Mouse (Mus musculus): Measurements from ENCODE around the gene Tmem247. TPM values are rescaled to one million over a fixed set of nuclear protein-coding genes. Genes with fewer than 3 reads are reported as not detected.
A peak's percentile ranks its signal among the peaks of the same experiment; 100 is the strongest.

Gene Tmem247
- polyA plus RNA-seq, 1 experiment from 2014 or later: not detected

GRCm38 (mm10) chr17:86899821-86900220 lies 17.3 kb upstream of the Tmem247 start:
- H3K36me3 ChIP-seq (ENCODE audit: control insufficient read depth, insufficient read depth, low read length): no peaks in the 10 kb centered on the region
- no peaks in the 10 kb centered on the region for H3K9me3 ChIP-seq (replicated peaks; ENCODE audit: control insufficient read depth, low read length, poor library complexity, severe bottlenecking)
- no peak overlapping the region for H3K9ac ChIP-seq (ENCODE audit: low read depth, low read length)
- H3K4me2 ChIP-seq (ENCODE audit: low read length): no peak overlapping the region
- WGBS: 84% methylated on average over 5 of the region's 5 CpGs
- no peak overlapping the region for H3K4me3 ChIP-seq (ENCODE audit: low read depth, low read length)
- no peaks in the 10 kb centered on the region for H3K27me3 ChIP-seq (ENCODE audit: control insufficient read depth, insufficient read depth, low read depth, low read length)
- H3K4me1 ChIP-seq (ENCODE audit: control insufficient read depth, insufficient read depth, low read length): peaks cover 5% of the 10 kb centered on the region; the same call in 1 of the 2 replicates
- ATAC-seq: no peak
- no peak overlapping the region for H3K27ac ChIP-seq (ENCODE audit: low read length)

DNA sequence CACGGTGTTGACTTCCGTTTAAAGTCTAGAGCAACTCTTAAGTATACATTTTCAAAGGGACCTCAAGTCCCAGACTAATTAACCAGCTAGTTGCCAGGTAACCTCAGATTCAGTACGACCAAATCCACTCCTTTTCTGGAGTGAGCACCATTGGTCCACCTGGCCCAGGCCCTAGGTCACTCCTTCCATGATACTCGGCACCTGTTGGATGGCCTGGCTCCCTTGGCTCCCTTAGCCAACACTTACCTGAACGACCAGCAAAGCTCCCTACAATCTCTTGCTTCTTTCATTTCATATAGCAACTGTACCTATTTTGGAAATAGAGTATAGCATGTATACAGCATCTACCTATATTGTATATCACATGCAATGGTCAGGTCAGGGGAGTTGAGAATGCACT lies 16.6 kb upstream of the Tmem247 start:
- Histone ChIP-seq H3K27ac (ENCODE audit: low read length) (no peak overlapping the region), H3K36me3 (ENCODE audit: control insufficient read depth, insufficient read depth, low read length) (no peaks in the 10 kb centered on the region), H3K4me2 (ENCODE audit: low read length) (no peak overlapping the region), H3K9me3 (replicated peaks; ENCODE audit: control insufficient read depth, low read length, poor library complexity, severe bottlenecking) (no peaks in the 10 kb centered on the region), H3K4me3 (ENCODE audit: low read depth, low read length) (no peak overlapping the region), H3K27me3 (ENCODE audit: control insufficient read depth, insufficient read depth, low read depth, low read length) (no peaks in the 10 kb centered on the region), H3K9ac (ENCODE audit: low read depth, low read length) (no peak overlapping the region), H3K4me1 (ENCODE audit: control insufficient read depth, insufficient read depth, low read length) (peaks cover 9% of the 10 kb centered on the region)
- 79% methylated on average over 5 of the region's 5 CpGs for WGBS
- no peak for ATAC-seq

- H3K27me3 ChIP-seq (ENCODE audit: control insufficient read depth, insufficient read depth, low read depth, low read length): no peaks in the 10 kb centered on the region
- no peak overlapping the region for H3K27ac ChIP-seq (ENCODE audit: low read length)
- peaks cover 11% of the 10 kb centered on the region for H3K4me1 ChIP-seq (ENCODE audit: control insufficient read depth, insufficient read depth, low read length)
- no peak overlapping the region for H3K9ac ChIP-seq (ENCODE audit: low read depth, low read length)
- no peak for ATAC-seq
- H3K4me3 ChIP-seq (ENCODE audit: low read depth, low read length): no peak overlapping the region
- H3K4me2 ChIP-seq (ENCODE audit: low read length): no peak overlapping the region
- no peaks in the 10 kb centered on the region for H3K36me3 ChIP-seq (ENCODE audit: control insufficient read depth, insufficient read depth, low read length)
- 94% methylated on average over 14 of the region's 14 CpGs for WGBS
- no peaks in the 10 kb centered on the region for H3K9me3 ChIP-seq (replicated peaks; ENCODE audit: control insufficient read depth, low read length, poor library complexity, severe bottlenecking)
Measured at GRCm38 (mm10) chr17:86902399-86903067, 14.6 kb upstream of the Tmem247 start.

GRCm38 (mm10) chr17:86903596-86903995 lies 13.6 kb upstream of the Tmem247 start:
- ATAC-seq: no peak
- Histone ChIP-seq H3K4me1 (ENCODE audit: control insufficient read depth, insufficient read depth, low read length) (peaks cover 11% of the 10 kb centered on the region), H3K9ac (ENCODE audit: low read depth, low read length) (no peak overlapping the region), H3K9me3 (replicated peaks; ENCODE audit: control insufficient read depth, low read length, poor library complexity, severe bottlenecking) (no peaks in the 10 kb centered on the region), H3K4me2 (ENCODE audit: low read length) (no peak overlapping the region), H3K36me3 (ENCODE audit: control insufficient read depth, insufficient read depth, low read length) (no peaks in the 10 kb centered on the region), H3K27ac (ENCODE audit: low read length) (no peak overlapping the region), H3K27me3 (ENCODE audit: control insufficient read depth, insufficient read depth, low read depth, low read length) (no peaks in the 10 kb centered on the region), H3K4me3 (ENCODE audit: low read depth, low read length) (no peak overlapping the region)
- WGBS: 64% methylated on average over 7 of the region's 7 CpGs

DNA sequence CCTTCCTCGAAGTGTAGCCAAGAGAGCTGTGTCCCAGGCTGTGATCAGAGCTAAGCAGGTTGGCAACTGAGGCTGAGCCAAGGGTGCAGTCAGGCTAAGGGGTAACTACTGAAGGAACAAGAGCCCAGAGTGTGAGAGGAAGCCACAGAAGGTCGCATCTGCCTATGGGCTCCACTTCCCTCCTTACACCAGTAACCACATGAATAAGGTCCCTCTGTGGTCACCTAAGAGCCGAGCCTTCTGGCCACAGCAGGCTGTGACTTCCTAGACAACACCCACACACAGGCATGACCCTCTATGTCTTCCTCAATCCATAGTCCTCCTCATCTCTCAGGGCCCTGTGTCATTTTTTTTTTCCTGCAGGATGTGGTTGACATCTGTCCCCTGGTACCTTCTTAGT lies 12.9 kb upstream of the Tmem247 start:
- H3K9ac ChIP-seq (ENCODE audit: low read depth, low read length): no peak overlapping the region
- H3K9me3 ChIP-seq (replicated peaks; ENCODE audit: control insufficient read depth, low read length, poor library complexity, severe bottlenecking): no peaks in the 10 kb centered on the region
- no peak overlapping the region for H3K4me3 ChIP-seq (ENCODE audit: low read depth, low read length)
- H3K27me3 ChIP-seq (ENCODE audit: control insufficient read depth, insufficient read depth, low read depth, low read length): no peaks in the 10 kb centered on the region
- no peak overlapping the region for H3K4me2 ChIP-seq (ENCODE audit: low read length)
- peaks cover 11% of the 10 kb centered on the region for H3K4me1 ChIP-seq (ENCODE audit: control insufficient read depth, insufficient read depth, low read length)
- ATAC-seq: no peak
- no peaks in the 10 kb centered on the region for H3K36me3 ChIP-seq (ENCODE audit: control insufficient read depth, insufficient read depth, low read length)
- WGBS: 78% methylated on average over 3 of the region's 3 CpGs
- no peak overlapping the region for H3K27ac ChIP-seq (ENCODE audit: low read length)

GRCm38 (mm10) chr17:86905297-86906135 lies 11.6 kb upstream of the Tmem247 start:
- no peak overlapping the region for H3K4me2 ChIP-seq (ENCODE audit: low read length)
- H3K4me3 ChIP-seq (ENCODE audit: low read depth, low read length): no peak overlapping the region
- no peaks in the 10 kb centered on the region for H3K9me3 ChIP-seq (replicated peaks; ENCODE audit: control insufficient read depth, low read length, poor library complexity, severe bottlenecking)
- H3K27me3 ChIP-seq (ENCODE audit: control insufficient read depth, insufficient read depth, low read depth, low read length): no peaks in the 10 kb centered on the region
- H3K9ac ChIP-seq (ENCODE audit: low read depth, low read length): no peak overlapping the region
- H3K27ac ChIP-seq (ENCODE audit: low read length): peak overlapping the region; percentile 50
- peaks cover 10% of the 10 kb centered on the region for H3K4me1 ChIP-seq (ENCODE audit: control insufficient read depth, insufficient read depth, low read length)
- peak; percentile 69 for ATAC-seq
- WGBS: 12% methylated on average over 19 of the region's 19 CpGs
- no peaks in the 10 kb centered on the region for H3K36me3 ChIP-seq (ENCODE audit: control insufficient read depth, insufficient read depth, low read length)

GRCm38 (mm10) chr17:86906136-86906461 lies 11.0 kb upstream of the Tmem247 start:
- H3K36me3 ChIP-seq (ENCODE audit: control insufficient read depth, insufficient read depth, low read length): no peaks in the 10 kb centered on the region
- 4% methylated on average over 9 of the region's 9 CpGs for WGBS
- peak; percentile 73 for ATAC-seq
- H3K4me3 ChIP-seq (ENCODE audit: low read depth, low read length): no peak overlapping the region
- no peak overlapping the region for H3K9ac ChIP-seq (ENCODE audit: low read depth, low read length)
- H3K4me2 ChIP-seq (ENCODE audit: low read length): no peak overlapping the region
- H3K9me3 ChIP-seq (replicated peaks; ENCODE audit: control insufficient read depth, low read length, poor library complexity, severe bottlenecking): no peaks in the 10 kb centered on the region
- H3K27me3 ChIP-seq (ENCODE audit: control insufficient read depth, insufficient read depth, low read depth, low read length): no peaks in the 10 kb centered on the region
- H3K4me1 ChIP-seq (ENCODE audit: control insufficient read depth, insufficient read depth, low read length): peaks cover 6% of the 10 kb centered on the region
- peak overlapping the region; percentile 4; the same call in 1 of the 2 replicates for H3K27ac ChIP-seq (ENCODE audit: low read length)

- Histone ChIP-seq H3K36me3 (ENCODE audit: control insufficient read depth, insufficient read depth, low read length) (no peaks in the 10 kb centered on the region), H3K27ac (ENCODE audit: low read length) (no peak overlapping the region), H3K4me2 (ENCODE audit: low read length) (no peak overlapping the region), H3K4me1 (ENCODE audit: control insufficient read depth, insufficient read depth, low read length) (peaks cover 6% of the 10 kb centered on the region), H3K9ac (ENCODE audit: low read depth, low read length) (no peak overlapping the region), H3K27me3 (ENCODE audit: control insufficient read depth, insufficient read depth, low read depth, low read length) (no peaks in the 10 kb centered on the region), H3K9me3 (replicated peaks; ENCODE audit: control insufficient read depth, low read length, poor library complexity, severe bottlenecking) (no peaks in the 10 kb centered on the region), H3K4me3 (ENCODE audit: low read depth, low read length) (no peak overlapping the region)
- 38% methylated on average over 6 of the region's 6 CpGs for WGBS
- no peak for ATAC-seq
Measured at GRCm38 (mm10) chr17:86906601-86907000, 10.5 kb upstream of the Tmem247 start.

GRCm38 (mm10) chr17:86907092-86907491 lies 10.1 kb upstream of the Tmem247 start:
- ATAC-seq: no peak
- 80% methylated on average over 3 of the region's 3 CpGs for whole genome bisulfite sequencing
- no peaks in the 10 kb centered on the region for H3K36me3 ChIP-seq (ENCODE audit: control insufficient read depth, insufficient read depth, low read length)

More at GRCm38 (mm10) chr17:86907092-86907491, 10.1 kb upstream of the Tmem247 start:
- Histone ChIP-seq H3K9ac (ENCODE audit: low read depth, low read length) (no peak overlapping the region), H3K27me3 (ENCODE audit: control insufficient read depth, insufficient read depth, low read depth, low read length) (no peaks in the 10 kb centered on the region), H3K4me2 (ENCODE audit: low read length) (no peak overlapping the region), H3K4me1 (ENCODE audit: control insufficient read depth, insufficient read depth, low read length) (peaks cover 6% of the 10 kb centered on the region), H3K4me3 (ENCODE audit: low read depth, low read length) (no peak overlapping the region), H3K9me3 (replicated peaks; ENCODE audit: control insufficient read depth, low read length, poor library complexity, severe bottlenecking) (no peaks in the 10 kb centered on the region), H3K27ac (ENCODE audit: low read length) (no peak overlapping the region)
